Mouse (Mus musculus) MEL (cell line): ENCODE results near the gene Tgds. TPM values are rescaled to one million over a fixed set of nuclear protein-coding genes. Genes with fewer than 3 reads are reported as not detected.

ENCODE experiments used
- DNase-seq: peaks from one replicate; pipeline ENCODE4 v3.0.0; 2011; ENCODE audit warnings: low read depth, low spot score
- H3K27ac ChIP-seq: 2 replicates; pipeline ENCODE4 v1.5.1; 2012; ENCODE audit warnings: low read depth, mild to moderate bottlenecking, control low read depth, low read length, moderate library complexity; ENCODE audit not compliant: control insufficient read depth
- H3K27me3 ChIP-seq, 2 experiments: fragments of 150-350 bp in 1 of 2; sonication (generic) in 1 of 2; 2 replicates each; pipeline ENCODE4 v1.6.1; 2012; ENCODE audit warnings: low read length in 2 of 2, mild to moderate bottlenecking in 2 of 2, improper control_type of control experiment in 1 of 2, moderate library complexity in 1 of 2; ENCODE audit not compliant: insufficient read depth in 2 of 2, control insufficient read depth in 1 of 2
- H3K36me3 ChIP-seq, 2 experiments: 2 replicates each; pipeline ENCODE4 v1.6.1; 2012 to 2014; ENCODE audit warnings: low read length in 2 of 2, improper control_type of control experiment in 1 of 2, inconsistent platforms in 1 of 2, mild to moderate bottlenecking in 1 of 2; ENCODE audit not compliant: insufficient read depth in 2 of 2, control insufficient read depth in 1 of 2
- H3K4me1 ChIP-seq, 2 experiments: fragments of 150-350 bp in 1 of 2; sonication (generic) in 1 of 2; 2 replicates each; pipeline ENCODE4 v1.6.1; 2012; ENCODE audit warnings: low read length in 2 of 2, improper control_type of control experiment in 1 of 2, mild to moderate bottlenecking in 1 of 2; ENCODE audit not compliant: insufficient read depth in 2 of 2, control insufficient read depth in 1 of 2
- H3K4me3 ChIP-seq, 2 experiments: fragments of 150-350 bp in 1 of 2; sonication (generic) in 1 of 2; 2 replicates each; pipeline ENCODE4 v1.5.1; 2012; ENCODE audit warnings: low read depth in 2 of 2, low read length in 2 of 2, mild to moderate bottlenecking in 2 of 2, moderate library complexity in 2 of 2, control low read depth in 1 of 2, improper control_type of control experiment in 1 of 2; ENCODE audit not compliant: control insufficient read depth in 1 of 2, insufficient read depth in 1 of 2
- H3K79me2 ChIP-seq: 2 replicates; pipeline ENCODE4 v1.6.1; 2012; ENCODE audit warnings: mild to moderate bottlenecking, low read length, moderate library complexity; ENCODE audit not compliant: control insufficient read depth, poor library complexity, insufficient read depth
- H3K9ac ChIP-seq: 2 replicates; pipeline ENCODE4 v1.6.1; 2012; ENCODE audit warnings: low read depth, mild to moderate bottlenecking, control low read depth, low read length, moderate library complexity; ENCODE audit not compliant: control insufficient read depth, poor library complexity, severe bottlenecking
- H3K9me3 ChIP-seq: fragments of 150-350 bp; sonication (generic); replicated peaks from 2 replicates; pipeline ENCODE4 v1.6.1; 2012; ENCODE audit warnings: mild to moderate bottlenecking, low read length, improper control_type of control experiment, moderate library complexity; ENCODE audit not compliant: insufficient read depth
- CHD1 ChIP-seq: IDR thresholded peaks from 2 replicates; pipeline ENCODE4 v1.6.1; 2012; ENCODE audit warnings: low read depth, mild to moderate bottlenecking, inconsistent platforms, low read length, improper control_type of control experiment
- CHD2 ChIP-seq: IDR thresholded peaks from 2 replicates; pipeline ENCODE4 v1.6.1; 2011; ENCODE audit warnings: low read length, improper control_type of control experiment
- ELF1 ChIP-seq: IDR thresholded peaks from 2 replicates; pipeline ENCODE4 v1.6.1; 2014; ENCODE audit warnings: low read depth, mild to moderate bottlenecking, inconsistent platforms, low read length, improper control_type of control experiment, moderate library complexity
- EP300 ChIP-seq, 2 experiments: IDR thresholded peaks; 2 replicates each; pipeline ENCODE4 v1.6.1; 2011; ENCODE audit warnings: improper control_type of control experiment in 2 of 2, low read length in 2 of 2, low read depth in 1 of 2, mild to moderate bottlenecking in 1 of 2
- ETS1 ChIP-seq: IDR thresholded peaks from 2 replicates; pipeline ENCODE4 v1.6.1; 2012; ENCODE audit warnings: low read depth, mild to moderate bottlenecking, inconsistent platforms, low read length, improper control_type of control experiment, moderate library complexity
- KAT2A ChIP-seq: conservative IDR thresholded peaks from 2 replicates; pipeline ENCODE4 v1.6.1; 2012; ENCODE audit warnings: low read depth, low read length, improper control_type of control experiment, inconsistent platforms
- MXI1 ChIP-seq: IDR thresholded peaks from 2 replicates; pipeline ENCODE4 v1.6.1; 2011; ENCODE audit warnings: mild to moderate bottlenecking, low read depth, low read length, improper control_type of control experiment
- MYC ChIP-seq: IDR thresholded peaks from 2 replicates; pipeline ENCODE4 v1.6.1; 2011; ENCODE audit warnings: low read depth, mild to moderate bottlenecking, low read length, improper control_type of control experiment, moderate library complexity
- NRF1 ChIP-seq: IDR thresholded peaks from 2 replicates; pipeline ENCODE4 v1.6.1; 2014; ENCODE audit warnings: low read depth, mild to moderate bottlenecking, inconsistent platforms, low read length, improper control_type of control experiment, moderate library complexity; ENCODE audit not compliant: poor library complexity, insufficient read depth, severe bottlenecking
- POLR2A ChIP-seq, 2 experiments: IDR thresholded peaks; 2 replicates each; pipeline ENCODE4 v1.6.1; 2011 to 2012; ENCODE audit warnings: low read length in 2 of 2, mild to moderate bottlenecking in 2 of 2, control low read depth in 1 of 2, improper control_type of control experiment in 1 of 2, low read depth in 1 of 2, moderate library complexity in 1 of 2; ENCODE audit not compliant: control insufficient read depth in 1 of 2, insufficient read depth in 1 of 2, poor library complexity in 1 of 2
- POLR2AphosphoS2 ChIP-seq: IDR thresholded peaks from 2 replicates; pipeline ENCODE4 v1.6.1; 2011; ENCODE audit warnings: low read length, improper control_type of control experiment
- POLR2AphosphoS5 ChIP-seq: IDR thresholded peaks from 2 replicates; pipeline ENCODE4 v1.6.1; 2012; ENCODE audit warnings: low read depth, borderline replicate concordance, mild to moderate bottlenecking, inconsistent platforms, low read length, moderate library complexity, mixed read lengths
- RAD21 ChIP-seq: IDR thresholded peaks from 2 replicates; pipeline ENCODE4 v1.6.1; 2011; ENCODE audit warnings: mild to moderate bottlenecking, low read depth, low read length, improper control_type of control experiment
- RCOR1 ChIP-seq: IDR thresholded peaks from 2 replicates; pipeline ENCODE4 v1.6.1; 2012; ENCODE audit warnings: low read depth, mild to moderate bottlenecking, inconsistent platforms, low read length, improper control_type of control experiment
- TBP ChIP-seq: IDR thresholded peaks from 2 replicates; pipeline ENCODE4 v1.8.0; 2011; ENCODE audit warnings: low read depth, low read length, improper control_type of control experiment
- TCF12 ChIP-seq: IDR thresholded peaks from 2 replicates; pipeline ENCODE4 v1.6.1; 2014; ENCODE audit warnings: low read depth, mild to moderate bottlenecking, inconsistent platforms, low read length, improper control_type of control experiment, moderate library complexity
- ZC3H11A ChIP-seq: IDR thresholded peaks from 2 replicates; pipeline ENCODE4 v1.6.1; 2012; ENCODE audit warnings: low read depth, mild to moderate bottlenecking, inconsistent platforms, low read length, improper control_type of control experiment
- ZKSCAN1 ChIP-seq: IDR thresholded peaks from 2 replicates; pipeline ENCODE4 v1.6.1; 2012; ENCODE audit warnings: low read depth, mild to moderate bottlenecking, inconsistent platforms, low read length, improper control_type of control experiment, moderate library complexity
- polyA plus RNA-seq, 2 experiments: library from polyadenylated mRNA; stranded (reverse) in 1 of 2; unstranded in 1 of 2; fragments of >175 nt in 1 of 2; fragments of >200 nt in 1 of 2; gene quantifications; 2 replicates each; pipeline versions ENCODE4 v1.2.1 to v1.2.4; 2012; ENCODE audit warnings: low replicate concordance in 2 of 2, low read depth in 1 of 2; ENCODE audit not compliant: insufficient read length in 2 of 2, insufficient read depth in 1 of 2, missing spikeins in 1 of 2
- total RNA-seq: library from RNA; depleted of rRNA; stranded (reverse); fragments of 300-350 nt; gene quantifications from 2 replicates; pipeline ENCODE4 v1.2.3, GENCODE M21; 2012

The Tgds gene
- total and polyA plus RNA-seq, 3 experiments: 11.3 to 13.4 TPM; not detected in 1

DNA sequence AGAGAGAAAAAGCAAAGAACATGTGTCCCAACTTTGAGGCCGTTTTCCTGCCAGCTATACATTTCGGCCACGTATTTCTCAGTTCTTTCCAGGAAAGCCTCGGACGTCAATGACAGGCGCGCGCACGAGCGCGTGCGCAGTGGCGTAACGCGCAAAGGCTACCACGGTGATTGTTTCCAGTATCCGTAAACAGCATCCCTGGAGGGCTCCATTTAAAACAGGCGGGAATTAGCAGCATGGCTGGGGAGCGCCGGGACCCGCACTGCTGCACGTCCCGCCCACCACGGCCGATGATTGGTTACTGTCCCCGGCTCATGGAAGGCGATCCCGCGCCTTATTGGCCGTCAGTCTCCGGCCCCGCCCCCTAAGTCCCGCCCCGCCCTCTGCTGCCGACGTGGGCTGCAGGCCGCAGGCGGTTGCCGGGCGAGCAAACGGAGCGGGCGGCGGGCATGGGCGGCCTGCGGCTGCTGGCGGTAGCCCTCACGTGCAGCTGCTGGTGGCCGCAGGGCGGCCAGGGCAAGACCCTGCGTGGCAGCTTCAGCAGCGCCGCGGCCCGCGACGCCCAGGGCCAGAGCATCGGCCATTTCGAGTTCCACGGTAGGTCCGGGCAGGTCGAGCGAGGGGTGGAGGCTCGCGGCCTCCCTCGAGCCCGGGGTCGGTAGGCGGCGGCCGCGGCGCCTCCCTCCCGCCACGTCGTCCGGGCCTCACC, 4.3 kb upstream of the Tgds start, which contains the start of gene Gpr180 (continued):
- TF ChIP-seq TCF12 (0 out of 2 replicates have a peak, but pooled peaks have one; percentile 3), KAT2A (no peak), TBP (no peak), ELF1 (no peak), RCOR1 (no peak), NRF1 (peak; percentile 78), ZKSCAN1 (no peak), ETS1 (0 out of 2 replicates have a peak, but pooled peaks have one; percentile 31), MYC (peak; percentile 66; the same call in 1 of the 2 replicates), EP300 (IDR thresholded peaks at IDR 0.05; ENCODE audit: low read depth in 1 of 2, low read length in 2 of 2) (no peak), CHD1 (no peak), RAD21 (no peak), POLR2AphosphoS2 (no peak), POLR2AphosphoS5 (no peak), ZC3H11A (no peak)
- TF ChIP-seq, all 39 proteins: peak for 11

DNA sequence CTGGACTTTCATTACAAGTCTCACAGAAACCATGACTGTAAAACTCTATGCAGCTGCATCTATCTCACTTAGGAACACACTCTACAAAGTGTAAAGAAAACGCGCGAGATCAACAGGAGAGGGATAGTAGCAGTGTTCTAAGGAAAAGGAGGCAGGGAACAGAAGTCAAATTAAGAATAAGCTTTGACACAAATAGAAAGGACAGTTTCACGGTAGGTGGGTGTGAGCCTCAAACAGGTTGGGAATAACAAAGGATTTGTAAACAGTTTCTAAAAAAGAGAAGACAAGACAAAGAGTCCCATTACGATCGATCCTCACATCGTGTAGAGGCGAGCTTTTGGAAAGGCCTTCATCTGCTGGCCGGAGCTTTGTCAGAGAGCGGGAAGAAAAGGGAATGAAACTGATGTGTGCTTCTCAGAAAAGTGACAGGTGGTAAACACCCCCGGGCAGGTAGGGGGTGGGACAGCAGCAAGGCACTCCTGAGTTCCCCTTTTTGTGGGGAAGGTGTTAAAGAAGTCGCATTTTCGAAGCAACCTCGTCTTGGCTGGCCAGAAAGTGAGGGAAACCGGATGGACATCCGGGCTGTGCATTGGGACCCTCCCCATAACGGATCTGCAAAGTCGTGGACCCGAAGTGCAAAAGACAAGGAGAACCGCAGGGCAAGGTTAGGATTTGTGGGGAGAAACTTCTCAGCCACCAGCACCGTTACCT, 469 bp downstream of the Tgds start:
- H3K27me3 ChIP-seq: no peaks in the 10 kb centered on the region
- H3K36me3 ChIP-seq: peaks cover 0 to 4% of the 10 kb centered on the region in 2 experiments; a peak in 2 of 4 replicates
- no peaks in the 10 kb centered on the region for H3K9me3 ChIP-seq
- H3K4me1 ChIP-seq: no peaks in the 10 kb centered on the region
- H3K27ac ChIP-seq: peak overlapping the region; percentile 34
- H3K4me3 ChIP-seq: peak overlapping the region; percentile 53 to 85
- H3K9ac ChIP-seq: peak overlapping the region; percentile 85
- DNase-seq: no peak
- H3K79me2 ChIP-seq: peaks cover 6% of the 10 kb centered on the region
- TF ChIP-seq MXI1 (0 out of 2 replicates have a peak, but pooled peaks have one; percentile 24), POLR2A (IDR thresholded peaks at IDR 0.05; ENCODE audit: control insufficient read depth in 1 of 2, insufficient read depth in 1 of 2, low read depth in 1 of 2, low read length in 2 of 2, poor library complexity in 1 of 2) (0 out of 4 replicates have a peak, but pooled peaks of 1 of the 2 experiments have one; percentile 57), NRF1 (no peak), CHD2 (no peak)
